Mouse (Mus musculus): ENCODE results near the gene Hps6.

GRCm38 (mm10) chr19:45956736-45957135 lies 46.6 kb upstream of the Hps6 start:
- TF ChIP-seq CTCF (IDR thresholded peaks at IDR 0.05; ENCODE audit: low read depth), result no peak
- TF ChIP-seq EP300 (IDR thresholded peaks at IDR 0.05; ENCODE audit: low read depth), result no peak

Measured in heart, postnatal 0 days (tissue).